Mouse (Mus musculus) CH12.LX (cell line): ENCODE measurements around the gene Pgam1. TPM values are rescaled to one million over a fixed set of nuclear protein-coding genes. Genes with fewer than 3 reads are reported as not detected.

ENCODE experiments used
- DNase-seq: peaks from one replicate; pipeline ENCODE4 v3.0.0-alpha.2; 2013; ENCODE audit errors: extremely low read depth
- H3K27ac ChIP-seq: 2 replicates; pipeline ENCODE4 v1.5.1; 2012; ENCODE audit warnings: low read depth, mild to moderate bottlenecking, control low read depth, moderate library complexity; ENCODE audit not compliant: insufficient read depth
- H3K27me3 ChIP-seq: replicated peaks from 2 replicates; pipeline ENCODE3; 2012; ENCODE audit warnings: inconsistent platforms
- H3K36me3 ChIP-seq, 2 experiments: replicated peaks in 1 of 2; 2 replicates each; pipeline versions ENCODE3 to v1.6.1; 2012; ENCODE audit warnings: inconsistent platforms in 1 of 2, low read length in 1 of 2, mild to moderate bottlenecking in 1 of 2, mixed read lengths in 1 of 2, moderate library complexity in 1 of 2; ENCODE audit not compliant: control insufficient read depth in 1 of 2, insufficient read depth in 1 of 2
- H3K4me1 ChIP-seq, 2 experiments: 2 replicates each; pipeline ENCODE4 v1.6.1; 2012; ENCODE audit warnings: inconsistent platforms in 1 of 2, moderate library complexity in 1 of 2; ENCODE audit not compliant: insufficient read depth in 2 of 2, control insufficient read depth in 1 of 2
- H3K4me2 ChIP-seq: 2 replicates; pipeline ENCODE4 v1.6.1; 2012; ENCODE audit warnings: low read depth, mild to moderate bottlenecking, control low read depth; ENCODE audit not compliant: poor library complexity, insufficient read depth, severe bottlenecking
- H3K4me3 ChIP-seq, 3 experiments: fragments of 150-350 bp in 1 of 3; sonication (generic) in 1 of 3; replicated peaks in 1 of 3; 2 replicates each; pipeline versions ENCODE3 to v1.5.1; 2011 to 2012; ENCODE audit warnings: low read depth in 2 of 3, low read length in 2 of 3, mild to moderate bottlenecking in 2 of 3, moderate library complexity in 2 of 3, control low read depth in 1 of 3, improper control_type of control experiment in 1 of 3, inconsistent platforms in 1 of 3, mixed read lengths in 1 of 3; ENCODE audit not compliant: poor library complexity in 1 of 3
- H3K79me2 ChIP-seq: replicated peaks from 2 replicates; pipeline ENCODE4 v1.6.1; 2012; ENCODE audit warnings: mild to moderate bottlenecking, moderate library complexity; ENCODE audit not compliant: control insufficient read depth, poor library complexity, insufficient read depth, severe bottlenecking; ENCODE audit errors: extremely low read depth
- H3K9ac ChIP-seq: 2 replicates; pipeline ENCODE4 v1.6.1; 2012; ENCODE audit warnings: low read depth, mild to moderate bottlenecking, control low read depth, moderate library complexity; ENCODE audit not compliant: insufficient read depth
- H3K9me3 ChIP-seq: replicated peaks from 2 replicates; pipeline ENCODE3; 2012; ENCODE audit warnings: low read length, inconsistent platforms, mixed read lengths
- BHLHE40 ChIP-seq: IDR thresholded peaks from 2 replicates; pipeline ENCODE4 v1.6.1; 2011; ENCODE audit warnings: mild to moderate bottlenecking, low read depth, low read length, improper control_type of control experiment
- CHD1 ChIP-seq: IDR thresholded peaks from 2 replicates; pipeline ENCODE4 v1.6.1; 2012; ENCODE audit warnings: low read depth, low read length, improper control_type of control experiment, inconsistent platforms
- CHD2 ChIP-seq: IDR thresholded peaks from 2 replicates; pipeline ENCODE4 v1.6.1; 2011; ENCODE audit warnings: low read length, improper control_type of control experiment
- E2F4 ChIP-seq: IDR thresholded peaks from 2 replicates; pipeline ENCODE4 v1.6.1; 2011; ENCODE audit warnings: low read depth, low read length, improper control_type of control experiment; ENCODE audit not compliant: insufficient replicate concordance
- GABPA ChIP-seq: IDR thresholded peaks from 2 replicates; pipeline ENCODE4 v1.6.1; 2012; ENCODE audit warnings: low read depth, low read length, improper control_type of control experiment, inconsistent platforms; ENCODE audit not compliant: insufficient replicate concordance
- JUN ChIP-seq: IDR thresholded peaks from 2 replicates; pipeline ENCODE4 v1.6.1; 2011; ENCODE audit warnings: low read depth, mild to moderate bottlenecking, low read length, improper control_type of control experiment, moderate library complexity; ENCODE audit not compliant: insufficient read depth
- JUND ChIP-seq: conservative IDR thresholded peaks from 2 replicates; pipeline ENCODE4 v1.6.1; 2011; ENCODE audit warnings: low read depth, low read length, improper control_type of control experiment
- KAT2A ChIP-seq: IDR thresholded peaks from 2 replicates; pipeline ENCODE4 v1.6.1; 2012; ENCODE audit warnings: low read length, improper control_type of control experiment, inconsistent platforms; ENCODE audit not compliant: insufficient replicate concordance
- MAX ChIP-seq: IDR thresholded peaks from 2 replicates; pipeline ENCODE4 v1.6.1; 2011; ENCODE audit warnings: low read length, improper control_type of control experiment
- MAZ ChIP-seq: IDR thresholded peaks from 2 replicates; pipeline ENCODE4 v1.6.1; 2012; ENCODE audit warnings: low read depth, mild to moderate bottlenecking, inconsistent platforms, low read length, improper control_type of control experiment, moderate library complexity
- MEF2A ChIP-seq: IDR thresholded peaks from 2 replicates; pipeline ENCODE4 v1.6.1; 2014; ENCODE audit warnings: low read depth, mild to moderate bottlenecking, inconsistent platforms, low read length, improper control_type of control experiment, borderline replicate concordance
- MYC ChIP-seq: IDR thresholded peaks from 2 replicates; pipeline ENCODE4 v1.6.1; 2011; ENCODE audit warnings: low read depth, mild to moderate bottlenecking, improper control_type of control experiment, low read length
- PAX5 ChIP-seq: IDR thresholded peaks from 2 replicates; pipeline ENCODE4 v1.6.1; 2012; ENCODE audit warnings: low read length, inconsistent platforms, mixed read lengths
- POLR2A ChIP-seq: IDR thresholded peaks from 2 replicates; pipeline ENCODE4 v1.6.1; 2011; ENCODE audit warnings: low read depth, mild to moderate bottlenecking, improper control_type of control experiment, low read length
- RCOR1 ChIP-seq: conservative IDR thresholded peaks from 2 replicates; pipeline ENCODE4 v1.6.1; 2012; ENCODE audit warnings: low read depth, mild to moderate bottlenecking, inconsistent platforms, low read length, improper control_type of control experiment
- SMC3 ChIP-seq: IDR thresholded peaks from 2 replicates; pipeline ENCODE4 v1.6.1; 2011; ENCODE audit warnings: low read depth, low read length, improper control_type of control experiment
- TBP ChIP-seq: conservative IDR thresholded peaks from 2 replicates; pipeline ENCODE4 v1.6.1; 2011; ENCODE audit warnings: low read depth, low read length, improper control_type of control experiment
- TCF12 ChIP-seq: IDR thresholded peaks from 2 replicates; pipeline ENCODE4 v1.6.1; 2014; ENCODE audit warnings: low read depth, mild to moderate bottlenecking, inconsistent platforms, low read length, improper control_type of control experiment
- USF1 ChIP-seq: IDR thresholded peaks from 2 replicates; pipeline ENCODE4 v1.6.1; 2014; ENCODE audit warnings: low read depth, mild to moderate bottlenecking, inconsistent platforms, low read length, improper control_type of control experiment
- USF2 ChIP-seq: conservative IDR thresholded peaks from 2 replicates; pipeline ENCODE4 v1.6.1; 2011; ENCODE audit warnings: low read depth, low read length, improper control_type of control experiment
- ZC3H11A ChIP-seq: IDR thresholded peaks from 2 replicates; pipeline ENCODE4 v1.6.1; 2012; ENCODE audit warnings: low read depth, mild to moderate bottlenecking, inconsistent platforms, low read length, improper control_type of control experiment
- ZMIZ1 ChIP-seq: IDR thresholded peaks from 2 replicates; pipeline ENCODE4 v1.6.1; 2012; ENCODE audit warnings: low read depth, mild to moderate bottlenecking, inconsistent platforms, low read length, improper control_type of control experiment
- ZNF384 ChIP-seq: IDR thresholded peaks from 2 replicates; pipeline ENCODE4 v1.6.1; 2012; ENCODE audit warnings: low read depth, low read length, improper control_type of control experiment, inconsistent platforms
- dilution Hi-C: fragments of 300-500 bp; cut with MboI; formaldehyde crosslinking; loops from 2 replicates; pipeline ENCODE4 v1.14.3; 2020; ENCODE audit warnings: low sequenced_read_pairs; ENCODE audit not compliant: extremely low pct_unique_long_range_greater_than_20kb, extremely low pct_ligation_motif_present
- in situ Hi-C: fragments of 300-500 bp; cut with MboI; formaldehyde crosslinking; loops from 3 replicates; pipeline ENCODE4 v1.14.3; 2019; ENCODE audit warnings: low sequenced_read_pairs, low pct_ligation_motif_present, low pct_unique_long_range_greater_than_20kb, mixed read lengths
- polyA plus RNA-seq: library from polyadenylated mRNA; unstranded; fragments of >175 nt; gene quantifications from 2 replicates; pipeline ENCODE4 v1.2.1, GENCODE M21; 2012; ENCODE audit warnings: low read depth; ENCODE audit not compliant: insufficient read length
- total RNA-seq, 2 experiments: library from RNA; depleted of rRNA; stranded (reverse); fragments of 300-350 nt in 1 of 2; fragments of >200 nt in 1 of 2; gene quantifications; 2 replicates each; pipeline ENCODE4 v1.2.3; 2012 to 2014

Pgam1 gene
- total and polyA plus RNA-seq, 3 experiments, result 870 to 1,507 (median 928) TPM

DNA sequence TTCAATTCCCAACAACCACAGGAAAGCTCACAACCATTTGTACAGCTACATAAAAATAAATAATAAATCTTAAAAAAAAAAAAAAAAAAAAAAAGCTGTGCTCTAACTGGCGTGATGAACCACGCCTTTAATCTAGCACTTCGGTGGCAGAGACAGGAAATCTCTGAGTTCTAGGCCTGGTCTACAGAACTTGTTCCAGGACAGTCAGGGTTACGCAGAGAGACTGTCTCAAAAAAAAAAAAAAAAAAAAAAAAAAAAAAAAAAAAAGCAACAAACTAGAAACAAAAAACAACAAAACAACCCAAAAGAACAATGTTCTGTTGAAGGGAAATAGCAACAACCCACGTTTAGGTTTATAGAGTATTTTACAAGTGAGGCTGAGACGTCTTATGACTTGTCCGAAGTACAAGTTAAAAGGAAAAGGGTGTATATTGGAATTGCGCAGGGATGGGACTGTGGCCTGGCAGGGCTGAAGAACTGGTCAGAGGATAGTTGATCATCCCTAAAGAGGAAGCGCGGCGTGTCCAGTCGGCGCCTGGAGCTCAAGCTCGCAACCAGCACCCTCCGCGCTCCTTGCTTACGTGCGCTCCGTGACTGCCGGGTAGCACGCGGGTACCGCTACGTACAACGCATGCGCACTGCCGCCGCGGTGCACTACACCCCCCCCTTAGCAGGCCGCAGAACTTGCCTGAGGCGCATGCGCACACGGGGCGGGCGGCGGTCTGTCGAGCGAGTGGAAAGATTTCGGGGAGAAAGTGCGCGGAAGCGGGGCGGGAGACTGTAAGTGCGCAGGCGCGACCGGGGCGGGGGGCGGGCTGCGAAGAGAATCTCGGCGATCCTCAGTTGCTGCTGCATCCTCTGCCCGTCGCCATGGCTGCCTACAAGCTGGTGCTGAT, at the start of gene Pgam1 (continued):
- no peak for TF ChIP-seq SMC3

DNA sequence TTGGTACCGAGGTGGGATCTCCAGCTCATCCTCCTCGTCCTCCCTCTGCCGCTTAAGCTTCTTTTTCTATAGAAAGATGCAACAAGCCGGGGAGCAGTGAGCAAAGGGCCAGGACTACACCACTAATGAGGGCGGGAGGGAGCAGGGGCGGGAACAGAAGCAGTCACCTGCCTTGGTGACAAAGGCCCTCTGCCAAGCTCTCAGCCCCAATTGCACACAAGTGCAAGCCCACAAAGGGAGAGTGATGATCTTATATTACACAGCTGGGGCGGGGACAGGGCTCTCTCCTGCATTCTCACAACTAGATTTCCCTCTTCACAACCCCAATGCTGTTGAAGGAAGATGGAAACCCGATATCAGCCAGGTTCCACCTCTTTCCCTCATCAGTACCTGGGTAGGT, 45.0 kb upstream of the Pgam1 start:
- Histone ChIP-seq H3K79me2 (no peaks in the 10 kb centered on the region), H3K36me3 (peaks cover 82 to 94% of the 10 kb centered on the region in 2 experiments), H3K4me3 (no peak overlapping the region), H3K4me2 (no peak overlapping the region), H3K27me3 (no peaks in the 10 kb centered on the region), H3K4me1 (no peaks in the 10 kb centered on the region), H3K9me3 (no peaks in the 10 kb centered on the region), H3K27ac (no peak overlapping the region), H3K9ac (no peak overlapping the region)
- dilution Hi-C loops (no loop called here), in situ Hi-C loops (no loop called here)
- no peak for DNase-seq
- TF ChIP-seq MYC (no peak), MEF2A (no peak), CHD2 (no peak), USF1 (no peak), ZNF384 (no peak)

DNA sequence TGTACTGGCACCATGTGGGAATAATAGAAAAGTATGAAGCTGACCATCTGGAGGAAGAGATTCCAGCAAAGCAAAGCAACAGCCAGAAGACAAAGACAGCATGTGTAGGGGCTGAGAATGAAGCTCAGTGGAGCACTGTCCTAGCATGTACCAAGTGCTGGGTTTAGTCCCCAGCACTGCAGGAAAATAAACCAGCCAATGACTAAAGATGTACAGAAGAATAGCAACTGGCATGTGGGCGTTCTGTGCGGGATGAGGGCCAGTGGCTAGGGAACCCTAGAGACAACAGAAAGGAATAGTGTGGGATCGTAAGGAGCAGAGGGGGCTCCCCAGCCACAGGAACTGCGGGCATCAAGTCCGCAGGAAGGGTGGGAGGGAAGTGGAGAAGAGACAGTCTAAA, 42.4 kb upstream of the Pgam1 start:
- H3K27me3 ChIP-seq, result no peaks in the 10 kb centered on the region
- TF ChIP-seq JUND (no peak), MAX (no peak), ZMIZ1 (no peak), PAX5 (no peak), E2F4 (no peak), POLR2A (no peak), MAZ (no peak), RCOR1 (no peak), TBP (no peak), GABPA (no peak), JUN (no peak), USF2 (no peak), CHD1 (no peak), ZC3H11A (no peak), KAT2A (no peak), BHLHE40 (no peak), TCF12 (no peak)
- dilution Hi-C loops (no loop called here), in situ Hi-C loops (no loop called here)
- H3K9ac ChIP-seq, result no peak overlapping the region
- no peaks in the 10 kb centered on the region for H3K9me3 ChIP-seq
- H3K36me3 ChIP-seq, result peaks cover 79 to 92% of the 10 kb centered on the region in 2 experiments
- no peaks in the 10 kb centered on the region for H3K4me1 ChIP-seq
- H3K4me3 ChIP-seq, result no peak overlapping the region
- no peak for DNase-seq
- H3K27ac ChIP-seq, result no peak overlapping the region
- H3K79me2 ChIP-seq, result no peaks in the 10 kb centered on the region
- H3K4me2 ChIP-seq, result no peak overlapping the region
